Mouse (Mus musculus) gastrocnemius, adult 8-10 months (tissue): ENCODE data around the gene Nudt2. TPM values are rescaled to one million over a fixed set of nuclear protein-coding genes. Genes with fewer than 3 reads are reported as not detected.

ENCODE experiments used
- DNase-seq, 2 experiments: peaks; one replicate each; pipeline ENCODE4 v3.0.0; 2022; ENCODE audit warnings: low spot score in 2 of 2
- total RNA-seq, 4 experiments: library from RNA; stranded (reverse); gene quantifications; 2 replicates each; pipeline ENCODE4 v1.2.4; 2022

Nudt2 gene
- total RNA-seq, 4 experiments from 2014 or later: 23.9 to 32.6 (median 27.9) TPM

DNA sequence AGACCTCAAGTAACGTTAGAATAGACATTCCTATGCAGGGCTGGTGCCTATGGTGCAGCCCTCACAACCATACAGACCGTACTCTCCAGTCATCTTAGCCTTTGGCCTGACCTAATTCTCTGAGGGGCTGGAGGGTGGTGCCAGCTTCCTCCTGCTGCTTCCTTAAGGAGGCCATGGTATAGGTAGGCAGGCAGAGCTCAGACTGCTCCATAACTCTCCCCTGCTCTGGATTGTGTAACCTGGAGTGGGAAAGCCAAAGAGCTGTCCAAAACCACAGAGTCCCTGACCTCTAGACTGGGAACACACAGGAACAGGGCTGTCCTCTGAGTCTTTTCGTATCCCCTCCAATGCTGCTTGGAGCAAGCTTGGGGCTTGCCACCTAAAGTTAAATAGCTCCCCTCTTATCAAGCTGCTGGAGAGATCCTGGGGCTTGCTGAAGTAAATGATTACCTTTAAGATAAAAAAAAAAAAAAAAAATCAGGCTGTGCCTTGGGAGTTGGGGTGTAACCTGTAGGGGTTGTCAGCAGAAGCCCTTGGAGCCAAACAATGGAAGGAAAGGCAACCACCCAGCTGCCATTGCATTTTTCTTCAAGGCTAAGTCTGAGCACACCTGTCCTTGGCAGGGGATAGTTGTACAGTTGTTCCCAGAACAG lies 28.6 kb downstream of the Nudt2 start:
- no peak for DNase-seq

GRCm38 (mm10) chr4:41494378-41494777 lies 29.4 kb downstream of the Nudt2 start:
- DNase-seq: no peak

- DNase-seq: no peak
These were observed 30.1 kb downstream of the Nudt2 start for GRCm38 (mm10) chr4:41495076-41495475.

DNA sequence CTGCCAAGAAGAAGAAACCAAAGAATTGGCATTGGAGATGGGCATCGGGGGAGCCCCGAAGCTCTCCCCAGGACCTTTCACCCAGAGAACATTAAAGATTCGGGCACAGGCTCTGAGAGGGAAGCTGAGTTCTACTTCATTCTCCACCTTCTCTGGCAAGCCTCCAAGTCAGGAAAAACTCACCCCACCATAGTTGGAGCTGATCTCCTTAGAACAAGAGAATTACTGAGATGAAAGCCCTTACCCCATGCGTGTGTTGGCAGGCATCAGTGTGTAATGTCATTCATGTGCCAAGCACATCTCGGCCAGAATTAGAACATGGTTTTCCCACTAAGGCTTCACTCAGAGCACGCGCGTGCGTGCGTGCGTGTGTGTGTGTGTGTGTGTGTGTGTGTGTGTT lies 30.9 kb downstream of the Nudt2 start:
- DNase-seq: no peak

GRCm38 (mm10) chr4:41497046-41497445 lies 32.1 kb downstream of the Nudt2 start:
- no peak for DNase-seq

GRCm38 (mm10) chr4:41497579-41497978 lies 32.6 kb downstream of the Nudt2 start:
- DNase-seq: no peak

DNA sequence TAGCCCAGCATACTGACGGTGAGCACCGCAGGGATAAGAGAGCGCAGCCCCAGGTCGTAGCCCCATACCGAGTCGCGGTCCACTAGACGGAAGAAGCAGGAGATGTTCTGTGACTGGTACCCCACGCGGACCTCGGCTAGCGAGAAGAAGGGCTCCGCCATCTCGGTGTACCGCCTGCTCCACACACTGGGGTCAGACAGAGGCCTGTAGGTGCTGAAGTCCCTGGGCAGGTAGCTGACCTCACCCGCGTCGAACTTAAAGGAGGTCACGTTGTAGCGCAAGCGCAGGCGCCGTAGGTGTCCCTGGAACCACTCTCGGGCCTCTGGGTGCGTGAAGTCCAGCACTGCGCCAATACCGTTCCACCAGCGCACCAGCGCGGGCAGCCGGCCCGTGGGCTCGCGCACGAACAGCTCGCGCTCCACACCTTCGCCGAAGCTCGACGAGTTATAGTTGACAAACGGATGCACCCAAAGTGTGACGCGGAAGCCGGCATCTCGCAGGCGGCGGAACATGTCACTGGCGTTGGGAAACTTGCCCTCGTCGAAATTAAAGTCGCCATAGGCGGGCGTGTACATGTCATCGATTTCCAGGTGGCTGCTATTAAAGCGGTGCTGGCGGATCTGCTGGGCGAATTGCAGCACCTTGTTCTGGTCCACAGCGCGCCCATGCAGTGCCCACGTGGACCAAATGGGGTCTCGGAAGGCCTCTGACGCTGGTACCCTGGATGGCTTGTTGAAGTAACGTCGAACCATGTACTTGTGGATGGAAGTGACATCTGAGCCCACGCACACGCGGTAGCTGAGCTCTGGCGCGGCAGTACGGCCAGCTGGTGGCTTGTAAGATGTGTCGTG lies 33.3 kb downstream of the Nudt2 start:
- DNase-seq: no peak

- no peak for DNase-seq
These were observed 34.0 kb downstream of the Nudt2 start for GRCm38 (mm10) chr4:41498921-41499391.

GRCm38 (mm10) chr4:41499619-41500018 lies 34.7 kb downstream of the Nudt2 start:
- DNase-seq: no peak

DNA sequence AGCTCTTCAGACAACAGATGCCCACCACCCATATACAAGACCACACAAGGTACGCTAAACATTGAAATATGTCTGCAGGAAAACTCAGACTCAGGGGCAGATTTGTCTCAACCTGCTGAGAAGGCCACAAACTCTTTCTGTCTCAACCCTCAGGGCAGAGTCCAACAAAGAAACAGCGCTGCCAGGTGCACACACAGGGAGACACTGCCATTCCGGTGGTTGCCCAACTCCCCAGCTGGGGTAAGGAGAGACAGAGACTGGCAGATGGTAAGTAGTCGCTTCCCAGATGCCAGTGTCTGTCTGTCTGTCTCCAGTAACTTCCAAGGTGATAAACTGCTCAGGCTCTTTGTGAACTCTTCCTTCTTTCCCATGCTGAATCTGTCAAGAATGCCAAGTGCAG lies 35.8 kb downstream of the Nudt2 start:
- no peak for DNase-seq

DNA sequence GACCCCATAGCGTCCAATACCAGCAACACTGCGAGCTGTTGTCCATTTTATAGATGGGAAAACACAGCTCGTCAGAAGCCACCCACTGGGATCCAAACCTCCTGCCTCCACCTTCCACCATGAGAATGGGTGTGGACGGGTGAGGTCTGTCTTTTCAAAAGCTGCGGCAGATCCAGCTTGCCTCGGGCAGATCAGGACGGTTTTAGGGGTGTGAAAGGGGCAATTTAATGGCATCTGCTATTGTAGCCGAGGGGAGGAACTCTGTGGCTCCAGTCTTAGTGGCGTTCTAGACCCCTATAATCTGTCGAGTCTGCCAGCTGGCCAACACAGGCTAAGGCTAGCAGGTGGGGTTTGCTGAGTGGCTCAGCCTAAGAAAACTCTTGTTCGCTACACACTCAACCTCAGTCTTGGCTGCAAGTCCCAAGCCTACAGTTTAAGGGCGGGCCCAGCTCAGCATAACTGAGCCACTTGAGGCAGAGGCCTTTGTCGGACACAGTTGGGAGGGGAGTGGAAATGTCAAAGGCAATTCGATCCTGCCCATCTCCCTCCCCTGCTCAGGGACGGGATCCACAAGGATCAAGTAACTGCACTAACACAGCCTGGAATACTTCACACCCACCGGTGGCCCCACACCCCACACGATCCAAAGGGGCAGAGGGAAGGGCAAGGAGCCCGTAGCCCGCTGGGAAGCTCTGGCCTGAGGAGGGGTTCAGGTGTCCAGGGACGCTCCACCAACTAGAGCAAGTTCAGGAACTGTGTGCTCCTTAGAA lies 37.4 kb downstream of the Nudt2 start:
- DNase-seq: peak; percentile 71 to 78

- DNase-seq: peak; percentile 99
These were observed 38.0 kb downstream of the Nudt2 start, which contains the start of gene AI464131 for GRCm38 (mm10) chr4:41502986-41503412. Gene AI464131, minus strand, starts transcription at chr4:41503076.

DNA sequence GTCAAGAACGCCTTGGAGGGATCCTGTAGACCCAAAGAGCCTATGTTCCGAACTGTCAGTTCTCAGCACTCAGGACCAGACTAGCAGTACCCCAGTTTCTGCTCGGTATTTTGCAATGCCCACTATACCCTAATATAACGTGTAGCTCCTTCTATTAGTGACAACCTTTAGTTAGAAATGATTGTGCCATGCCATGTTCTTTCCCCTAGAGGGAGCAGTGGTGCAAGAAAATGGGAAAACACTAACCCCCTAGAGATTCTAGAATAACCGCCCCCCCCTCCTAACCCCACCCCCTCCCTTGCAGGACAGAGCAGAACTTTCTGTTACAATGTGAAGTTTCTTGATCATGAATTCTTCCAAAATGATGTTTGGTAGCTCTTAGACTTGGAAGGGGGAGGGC lies 39.4 kb downstream of the Nudt2 start:
- no peak for DNase-seq

DNA sequence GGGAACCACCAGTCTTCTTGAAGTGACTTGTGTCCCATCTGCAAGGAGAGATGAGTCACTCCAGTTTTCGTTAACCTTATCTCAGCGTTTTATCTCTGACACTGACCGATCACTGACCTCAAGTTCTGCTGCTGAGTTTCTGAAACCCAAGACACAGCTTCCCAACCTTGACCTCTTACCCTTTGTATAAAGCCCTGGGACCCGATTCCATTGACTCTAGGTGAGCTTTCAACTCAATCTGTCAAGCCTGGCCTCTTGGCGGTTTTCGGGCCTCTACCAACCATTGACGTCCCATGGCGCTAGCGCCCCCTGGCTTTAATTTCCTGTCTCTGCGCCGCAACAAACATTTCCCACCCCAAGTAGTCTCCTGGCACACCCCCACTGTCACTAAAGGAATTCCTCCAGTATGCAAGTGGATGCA lies 40.2 kb downstream of the Nudt2 start:
- no peak for DNase-seq

DNA sequence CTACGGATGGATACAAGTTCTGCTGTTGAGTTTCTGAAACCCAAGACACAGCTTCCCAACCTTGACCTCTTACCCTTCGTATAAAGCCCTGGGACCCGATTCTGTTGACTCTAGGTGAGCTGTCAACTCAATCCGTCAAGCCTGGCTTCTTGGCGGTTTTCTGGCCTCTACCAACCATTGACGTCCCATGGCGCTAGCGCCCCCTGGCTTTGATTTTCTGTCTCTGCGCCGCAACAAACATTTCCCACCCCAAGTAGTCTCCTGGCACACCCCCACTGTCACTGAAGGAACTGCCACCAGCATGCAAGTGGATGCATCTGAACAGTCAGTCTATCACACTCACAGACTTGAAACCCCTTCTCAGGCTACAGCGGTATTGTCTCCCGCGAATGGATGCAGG lies 41.2 kb downstream of the Nudt2 start:
- DNase-seq: peak in 1 of 2 experiments; percentile 66

- peak; percentile 81 to 85 for DNase-seq
These were observed 42.0 kb downstream of the Nudt2 start for GRCm38 (mm10) chr4:41506906-41507305.

- no peak for DNase-seq
These were observed 42.5 kb downstream of the Nudt2 start for GRCm38 (mm10) chr4:41507326-41507924.

DNA sequence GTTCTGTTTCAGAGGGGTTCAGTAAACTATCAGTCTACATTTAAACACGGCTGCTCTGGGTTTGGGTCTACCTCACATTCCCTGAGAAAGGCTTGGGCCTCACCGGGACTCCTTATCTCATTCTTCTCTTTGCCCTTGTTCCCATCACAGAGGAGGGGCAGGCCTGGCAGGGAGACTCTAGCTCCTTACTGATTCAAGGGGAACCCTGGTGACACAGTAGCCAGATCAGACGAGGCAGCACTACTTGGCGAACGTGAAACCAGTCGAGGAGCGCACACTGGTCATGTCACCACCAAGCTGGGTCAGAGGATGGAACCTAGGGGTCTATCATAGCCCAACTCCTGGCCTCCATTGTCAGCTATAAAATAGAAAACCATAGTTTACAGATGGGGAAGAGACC lies 43.0 kb downstream of the Nudt2 start:
- DNase-seq: no peak

- DNase-seq: no peak
These were observed 48.4 kb downstream of the Nudt2 start for GRCm38 (mm10) chr4:41513309-41513708.

GRCm38 (mm10) chr4:41513714-41514113 lies 48.8 kb downstream of the Nudt2 start:
- no peak for DNase-seq

DNA sequence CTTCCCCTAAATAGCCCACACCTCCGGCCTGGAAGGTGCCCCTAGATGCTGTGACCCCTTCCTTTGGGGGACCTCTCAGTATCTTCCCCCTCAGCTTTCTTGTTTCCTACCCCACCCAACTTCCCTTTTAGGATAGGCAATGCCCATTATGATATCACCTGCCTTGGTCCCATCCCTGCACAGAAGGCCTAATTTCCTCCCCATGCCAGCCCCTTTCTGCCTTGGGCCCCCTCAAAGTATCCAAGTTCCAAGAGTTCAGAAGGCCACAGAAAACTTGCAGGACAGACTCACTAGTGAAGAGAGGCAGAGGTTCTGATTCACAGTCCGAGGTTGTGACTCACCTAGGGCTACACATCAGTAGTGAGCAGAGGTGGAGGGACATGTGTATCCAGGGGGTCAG lies 52.3 kb downstream of the Nudt2 start, which contains the start of gene 1110017D15Rik:
Gene 1110017D15Rik, minus strand, starts transcription at position 101 of the 400 bp plus-strand sequence.
- DNase-seq: no peak
